Mouse (Mus musculus) forebrain, embryonic 14.5 days (tissue): ENCODE data around the gene Mrnip. TPM values are rescaled to one million over a fixed set of nuclear protein-coding genes. Genes with fewer than 3 reads are reported as not detected.
A peak's percentile ranks its signal among the peaks of the same experiment; 100 is the strongest.

ENCODE experiments used
- ATAC-seq: fragments of 200-750 bp; cut with Nextera tagmentation; 2 replicates; pipeline ENCODE4 v1.8.0; 2017; ENCODE audit warnings: mild to moderate bottlenecking, moderate library complexity
- DNase-seq: peaks from one replicate; pipeline ENCODE4 v3.0.0-alpha.2; 2015; ENCODE audit warnings: low spot score
- H3K27ac ChIP-seq: fragments of 300-500 bp; sonication (generic); 2 replicates; pipeline ENCODE4 v1.5.1; 2014; ENCODE audit warnings: low read depth, mild to moderate bottlenecking, control low read depth, low read length, moderate library complexity
- H3K27me3 ChIP-seq: fragments of 300-500 bp; sonication (generic); replicated peaks from 2 replicates; pipeline ENCODE4 v1.6.1; 2014; ENCODE audit warnings: low read length, control low read depth, mixed read lengths; ENCODE audit not compliant: control insufficient read depth, insufficient read depth
- H3K36me3 ChIP-seq: fragments of 300-500 bp; sonication (generic); 2 replicates; pipeline ENCODE4 v1.6.1; 2014; ENCODE audit warnings: low read length, control low read depth; ENCODE audit not compliant: control insufficient read depth, insufficient read depth
- H3K4me1 ChIP-seq: fragments of 300-500 bp; sonication (generic); 2 replicates; pipeline ENCODE4 v1.6.1; 2014; ENCODE audit warnings: antibody characterized with exemption, low read length, control low read depth; ENCODE audit not compliant: control insufficient read depth, insufficient read depth
- H3K4me2 ChIP-seq: fragments of 300-500 bp; sonication (generic); 2 replicates; pipeline ENCODE4 v1.6.1; 2014; ENCODE audit warnings: mild to moderate bottlenecking, control low read depth, low read length
- H3K4me3 ChIP-seq: fragments of 300-500 bp; sonication (generic); 2 replicates; pipeline ENCODE4 v1.5.1; 2014; ENCODE audit warnings: low read depth, low read length, control low read depth
- H3K9ac ChIP-seq: fragments of 300-500 bp; sonication (generic); 2 replicates; pipeline ENCODE4 v1.6.1; 2014; ENCODE audit warnings: mild to moderate bottlenecking, low read length, control low read depth, moderate library complexity
- H3K9me3 ChIP-seq: fragments of 300-500 bp; sonication (generic); replicated peaks from 2 replicates; pipeline ENCODE4 v1.6.1; 2016; ENCODE audit warnings: low read length, control low read depth, mixed read lengths; ENCODE audit not compliant: control insufficient read depth
- WGBS: fragments of 180-500 bp; shearing (Covaris S2); extraction: QIAGEN DNeasy Blood & Tissue Kit; methylation state at CpG from one replicate; pipeline ENCODE4 v1.1.7; 2014; 5-methylcytosine and 5-hydroxymethylcytosine counted together
- polyA plus RNA-seq: library from polyadenylated mRNA; unstranded; fragments of >200 nt; fragmentation: Nextera tagmentation; extraction: Ambion mirVana; gene quantifications from 2 replicates; pipeline ENCODE4 v1.2.1, GENCODE M21; 2014

Gene Mrnip
- polyA plus RNA-seq, 1 experiment from 2014 or later = 41.5 TPM

- no peak overlapping the region for H3K4me3 ChIP-seq
- H3K36me3 ChIP-seq = peaks cover 48% of the 10 kb centered on the region
- H3K4me2 ChIP-seq = no peak overlapping the region
- whole genome bisulfite sequencing = 97% methylated on average over 13 of the region's 13 CpGs
- H3K9me3 ChIP-seq = no peaks in the 10 kb centered on the region
- no peak for DNase-seq
- no peak overlapping the region for H3K27ac ChIP-seq
- H3K4me1 ChIP-seq = peaks cover 20% of the 10 kb centered on the region; the same call in 1 of the 2 replicates
- H3K27me3 ChIP-seq = no peaks in the 10 kb centered on the region
- no peak overlapping the region for H3K9ac ChIP-seq
- ATAC-seq = no peak
These were observed 58.8 kb downstream of the Mrnip start for GRCm38 (mm10) chr11:50233022-50233421.

GRCm38 (mm10) chr11:50233993-50234392 lies 59.7 kb downstream of the Mrnip start:
- no peaks in the 10 kb centered on the region for H3K9me3 ChIP-seq
- H3K9ac ChIP-seq = no peak overlapping the region
- H3K4me2 ChIP-seq = no peak overlapping the region
- H3K4me3 ChIP-seq = no peak overlapping the region
- H3K4me1 ChIP-seq = peaks cover 16% of the 10 kb centered on the region; the same call in 1 of the 2 replicates
- ATAC-seq = no peak
- H3K27me3 ChIP-seq = no peaks in the 10 kb centered on the region
- H3K36me3 ChIP-seq = peaks cover 48% of the 10 kb centered on the region
- H3K27ac ChIP-seq = no peak overlapping the region
- 82% methylated on average over 11 of the region's 11 CpGs for WGBS
- DNase-seq = no peak

- 92% methylated on average over 25 of the region's 25 CpGs for WGBS
- DNase-seq (no peak), ATAC-seq (no peak)
- no peak overlapping the region for H3K27ac ChIP-seq
- no peaks in the 10 kb centered on the region for H3K27me3 ChIP-seq
- H3K36me3 ChIP-seq = peaks cover 47% of the 10 kb centered on the region
- H3K4me1 ChIP-seq = peaks cover 12% of the 10 kb centered on the region; the same call in 1 of the 2 replicates
- H3K4me3 ChIP-seq = no peak overlapping the region
- H3K9me3 ChIP-seq = no peaks in the 10 kb centered on the region
- H3K4me2 ChIP-seq = no peak overlapping the region
- no peak overlapping the region for H3K9ac ChIP-seq
These were observed 60.4 kb downstream of the Mrnip start for GRCm38 (mm10) chr11:50234606-50235005.

- Histone ChIP-seq H3K9ac (peak overlapping the region; percentile 60), H3K9me3 (no peaks in the 10 kb centered on the region), H3K4me2 (peak overlapping the region; percentile 87), H3K27me3 (no peaks in the 10 kb centered on the region), H3K4me1 (peaks cover 8% of the 10 kb centered on the region; the same call in 1 of the 2 replicates), H3K36me3 (peaks cover 40% of the 10 kb centered on the region), H3K27ac (no peak overlapping the region), H3K4me3 (peak overlapping the region; percentile 55)
- WGBS = 0% methylated on average over 25 of the region's 27 CpGs
- peak; percentile 93 for DNase-seq
- ATAC-seq = peak; percentile 93
These were observed 62.3 kb downstream of the Mrnip start for GRCm38 (mm10) chr11:50236540-50236936.

GRCm38 (mm10) chr11:50236937-50237835 lies 62.9 kb downstream of the Mrnip start:
- 1% methylated on average over 65 of the region's 66 CpGs for WGBS
- H3K27me3 ChIP-seq = no peaks in the 10 kb centered on the region
- ATAC-seq (peak; percentile 33), DNase-seq (no peak)
- H3K4me3 ChIP-seq = peak overlapping the region; percentile 55
- peaks cover 8% of the 10 kb centered on the region; the same call in 1 of the 2 replicates for H3K4me1 ChIP-seq
- H3K36me3 ChIP-seq = peaks cover 33% of the 10 kb centered on the region
- peak overlapping the region; percentile 60 for H3K9ac ChIP-seq
- H3K27ac ChIP-seq = no peak overlapping the region
- no peaks in the 10 kb centered on the region for H3K9me3 ChIP-seq
- peak overlapping the region; percentile 87 for H3K4me2 ChIP-seq

- peak within 1 kb of the TSS; percentile 87 for H3K4me2 ChIP-seq
- DNase-seq = no peak
- WGBS = 48% methylated on average over 10 of the region's 10 CpGs
- peaks cover 22% of the 10 kb centered on the region for H3K36me3 ChIP-seq
- peaks cover 8% of the 10 kb centered on the region; the same call in 1 of the 2 replicates for H3K4me1 ChIP-seq
- H3K9me3 ChIP-seq = no peaks in the 10 kb centered on the region
- 0 out of 2 replicates have a peak within 1 kb of the TSS, but pooled peaks have one; percentile 55 for H3K4me3 ChIP-seq
- peak within 1 kb of the TSS; percentile 60; the same call in 1 of the 2 replicates for H3K9ac ChIP-seq
- no peaks in the 10 kb centered on the region for H3K27me3 ChIP-seq
- H3K27ac ChIP-seq = no peak within 1 kb of the TSS
- ATAC-seq = no peak
These were observed 64.1 kb downstream of the Mrnip start, which contains the start of gene Ltc4s for GRCm38 (mm10) chr11:50238324-50238723. Gene Ltc4s, minus strand, starts transcription at chr11:50238616.

- no peaks in the 10 kb centered on the region for H3K27me3 ChIP-seq
- H3K36me3 ChIP-seq = peaks cover 14% of the 10 kb centered on the region
- H3K4me1 ChIP-seq = peaks cover 8% of the 10 kb centered on the region; the same call in 1 of the 2 replicates
- ATAC-seq (no peak), DNase-seq (no peak)
- no peak overlapping the region for H3K9ac ChIP-seq
- H3K4me2 ChIP-seq = no peak overlapping the region
- H3K9me3 ChIP-seq = no peaks in the 10 kb centered on the region
- H3K27ac ChIP-seq = no peak overlapping the region
- no peak overlapping the region for H3K4me3 ChIP-seq
- 94% methylated on average over 9 of the region's 9 CpGs for WGBS
These were observed 64.9 kb downstream of the Mrnip start for GRCm38 (mm10) chr11:50238821-50239791.

GRCm38 (mm10) chr11:50240235-50240911 lies 66.1 kb downstream of the Mrnip start:
- H3K4me1 ChIP-seq = peaks cover 8% of the 10 kb centered on the region; the same call in 1 of the 2 replicates
- H3K4me2 ChIP-seq = no peak overlapping the region
- DNase-seq (no peak), ATAC-seq (no peak)
- peaks cover 1% of the 10 kb centered on the region; the same call in 1 of the 2 replicates for H3K36me3 ChIP-seq
- H3K27ac ChIP-seq = no peak overlapping the region
- WGBS = 94% methylated on average over 7 of the region's 7 CpGs
- H3K4me3 ChIP-seq = no peak overlapping the region
- no peaks in the 10 kb centered on the region for H3K27me3 ChIP-seq
- no peaks in the 10 kb centered on the region for H3K9me3 ChIP-seq
- H3K9ac ChIP-seq = no peak overlapping the region
